Mouse (Mus musculus) embryonic fibroblast, embryonic 13.5 days (primary cell): ENCODE measurements around the gene Tchp.

Experiments
- CTCF ChIP-seq: IDR thresholded peaks from 2 replicates; pipeline ENCODE4 v1.5.1; 2011; ENCODE audit warnings: mild to moderate bottlenecking, control low read depth, low read length, moderate library complexity, borderline replicate concordance; ENCODE audit not compliant: insufficient read depth
- POLR2A ChIP-seq: IDR thresholded peaks from 2 replicates; pipeline ENCODE4 v1.6.1; 2011; ENCODE audit warnings: low read depth, mild to moderate bottlenecking, control low read depth, low read length, moderate library complexity

GRCm38 (mm10) chr5:114690633-114691567 lies 16.7 kb upstream of the Tchp start, which contains the start of gene Gltp:
- TF ChIP-seq CTCF = no peak
- peak; percentile 61 for TF ChIP-seq POLR2A
